Mouse (Mus musculus) left cerebral cortex, adult 9 months (tissue): Measurements from ENCODE around the gene Fam118a.
A peak's percentile ranks its signal among the peaks of the same experiment; 100 is the strongest.
"Not testable (repeated sequence)": the region's sequence is repeated elsewhere in the genome, so short reads cannot be mapped to it uniquely, and the experiment has no call there.

ENCODE experiments used
- DNase-seq, 2 experiments: peaks; one replicate each; pipeline ENCODE4 v3.0.0; 2022; ENCODE audit warnings: low spot score in 2 of 2

Gene Fam118a

GRCm38 (mm10) chr15:85012662-85013054 lies 16.1 kb upstream of the Fam118a start:
- no peak for DNase-seq

GRCm38 (mm10) chr15:85015771-85016170 lies 13.0 kb upstream of the Fam118a start:
- peak; percentile 57 to 80 for DNase-seq

DNA sequence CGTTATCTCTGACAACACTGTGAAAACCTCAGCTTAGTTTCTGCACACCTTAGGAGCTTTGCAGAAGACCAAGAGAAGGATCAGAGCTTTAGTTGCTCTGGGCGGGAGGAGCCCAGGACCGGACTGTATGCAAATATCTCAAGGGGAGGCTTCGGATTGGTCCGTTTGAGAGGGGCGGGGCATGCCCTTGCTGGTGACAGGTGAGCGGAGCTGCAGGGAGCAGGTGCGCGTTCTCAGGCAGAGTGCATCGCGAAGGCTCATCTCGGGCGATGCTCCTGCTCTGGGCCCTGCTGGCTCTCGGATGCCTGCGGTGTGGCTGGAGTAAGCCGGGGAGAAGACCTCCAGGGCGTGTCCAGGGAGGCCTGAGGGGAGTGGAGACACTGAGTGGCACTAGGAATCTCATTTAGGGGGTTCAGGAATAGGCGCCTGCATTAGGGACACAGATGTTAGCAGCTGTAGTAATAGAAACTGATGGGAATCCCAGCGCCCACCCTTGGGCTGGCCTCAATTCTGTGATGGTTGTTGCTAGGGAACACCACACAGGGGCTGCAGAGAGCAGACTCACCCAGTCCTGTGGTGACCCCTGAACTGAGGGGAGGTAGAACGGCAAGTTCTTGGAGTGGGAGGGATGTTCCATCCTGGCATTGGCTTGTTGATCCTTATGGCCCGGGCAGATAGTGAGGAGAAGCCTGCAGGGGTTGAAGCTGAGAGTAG lies 11.6 kb upstream of the Fam118a start, which contains the start of gene Upk3a:
Gene Upk3a (plus strand): TSS at position 191 of the 714 bp plus-strand sequence.
- no peak for DNase-seq

DNA sequence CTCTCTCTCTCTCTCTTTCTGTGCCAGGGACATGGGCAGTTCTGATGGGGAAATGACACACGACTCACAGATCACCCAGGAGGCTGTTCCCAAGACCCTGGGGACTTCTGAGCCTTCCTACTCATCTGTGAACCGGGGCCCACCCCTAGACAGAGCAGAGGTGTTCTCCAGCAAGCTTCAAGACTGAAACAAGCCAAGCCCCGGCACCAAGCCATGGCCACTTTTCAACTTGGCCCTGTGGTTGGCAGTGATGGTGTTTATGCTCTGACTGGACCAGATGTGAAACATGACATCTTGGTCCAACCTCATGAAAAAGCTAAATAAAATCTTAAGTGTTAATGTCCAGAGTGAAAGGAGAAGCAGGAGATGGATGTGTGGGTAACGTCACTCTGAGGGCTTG lies 6.5 kb upstream of the Fam118a start:
- no peak for DNase-seq

DNA sequence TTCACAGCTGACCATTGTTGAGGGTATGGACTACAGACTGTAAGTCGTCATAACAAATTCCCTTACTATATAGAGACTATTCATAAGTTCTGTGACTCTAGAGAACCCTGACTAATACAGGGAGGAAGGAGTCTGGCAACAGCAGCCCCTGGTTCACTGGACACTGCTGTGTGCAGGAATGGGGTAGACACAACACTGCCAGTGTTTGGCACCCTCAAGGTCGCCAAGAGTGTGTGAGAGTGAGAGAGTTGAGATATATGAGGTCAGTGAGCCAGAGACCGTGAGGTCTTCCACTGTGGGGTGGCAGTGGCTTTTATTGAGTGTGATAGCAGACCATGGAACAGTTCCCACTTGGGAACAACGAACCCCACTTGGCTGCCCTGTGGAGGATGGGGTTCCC lies 2.6 kb upstream of the Fam118a start:
- no peak for DNase-seq

DNA sequence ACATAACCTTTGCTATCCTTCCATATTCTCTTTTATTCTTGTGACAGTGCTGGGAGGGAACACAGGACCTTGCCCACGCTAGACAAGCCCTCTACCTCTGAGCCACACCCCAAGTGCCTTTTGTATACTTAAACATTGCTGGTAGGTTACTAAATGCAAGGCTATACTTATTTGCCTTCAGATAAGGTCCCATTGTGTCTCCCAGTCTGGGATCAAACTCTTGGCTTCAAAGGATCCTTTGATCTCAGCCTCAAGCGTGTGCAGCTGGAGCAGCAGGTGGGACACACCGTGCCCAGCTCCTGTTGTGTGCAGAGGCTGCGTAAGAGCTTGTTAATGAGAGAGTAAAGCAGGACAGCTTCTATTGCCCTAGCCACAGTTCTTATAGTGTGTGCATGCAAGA lies 1.0 kb upstream of the Fam118a start:
- no peak for DNase-seq

GRCm38 (mm10) chr15:85030643-85031042 lies 1.9 kb downstream of the Fam118a start:
- DNase-seq: not testable (repeated sequence)

DNA sequence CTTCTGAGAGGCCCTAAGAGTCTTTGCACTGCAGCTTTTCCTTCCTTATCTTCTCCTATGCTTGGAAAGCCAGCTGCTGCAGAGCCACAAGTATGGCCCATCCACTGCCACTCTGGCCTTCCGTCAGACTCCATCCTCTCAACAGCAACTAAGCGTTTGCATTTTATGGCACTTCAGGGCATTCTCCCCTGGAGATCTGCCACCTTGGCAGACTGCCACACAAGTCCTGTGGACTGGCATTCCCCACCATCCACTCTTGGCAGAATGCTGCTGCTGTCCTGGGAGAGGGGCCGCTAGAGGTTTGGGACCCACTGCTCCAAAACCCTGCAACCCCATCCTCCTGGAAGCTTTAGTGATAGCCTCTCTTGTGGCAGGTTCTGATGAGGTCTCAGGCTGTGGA lies 3.1 kb downstream of the Fam118a start:
- DNase-seq: no peak

DNA sequence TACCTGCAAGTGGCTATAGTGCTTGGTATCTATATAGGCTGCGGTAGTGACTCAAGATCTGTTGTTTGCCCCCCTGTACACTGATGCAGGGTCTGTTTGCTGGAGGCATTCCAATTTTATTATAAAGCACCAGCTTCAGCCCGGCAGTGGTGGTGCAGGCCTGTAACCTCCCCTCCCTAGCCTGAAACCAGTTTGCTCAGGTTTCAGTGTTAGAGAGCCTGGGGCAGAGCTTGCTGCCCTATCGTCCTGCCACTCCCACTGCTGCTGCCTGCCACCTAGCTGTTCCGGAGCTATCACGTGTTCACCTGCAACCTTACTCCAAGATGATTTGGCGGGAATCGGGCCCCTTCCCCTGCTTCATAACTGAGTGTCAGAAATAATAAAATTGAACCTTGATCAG lies 5.2 kb downstream of the Fam118a start:
- not testable (repeated sequence) for DNase-seq

- peak; percentile 92 to 99 for DNase-seq
These were observed 8.0 kb downstream of the Fam118a start for GRCm38 (mm10) chr15:85036566-85037342.

DNA sequence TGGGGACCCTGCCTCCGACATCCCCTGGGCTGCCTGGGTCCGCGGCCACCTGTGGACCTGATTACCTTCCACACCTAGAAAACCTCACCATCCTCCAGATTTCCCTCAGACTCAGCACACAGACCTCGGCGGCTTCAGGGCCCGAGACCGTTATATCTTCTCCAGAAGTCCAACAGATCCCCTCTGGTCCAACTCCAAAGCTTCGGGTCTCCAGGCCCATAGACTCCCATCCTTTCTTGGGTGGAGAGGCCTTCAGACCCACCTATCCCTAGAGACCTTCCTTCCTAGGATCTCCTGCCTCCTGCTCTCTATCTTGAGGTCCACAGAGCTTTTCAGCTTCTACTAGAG lies 8.6 kb downstream of the Fam118a start:
- DNase-seq: no peak

DNA sequence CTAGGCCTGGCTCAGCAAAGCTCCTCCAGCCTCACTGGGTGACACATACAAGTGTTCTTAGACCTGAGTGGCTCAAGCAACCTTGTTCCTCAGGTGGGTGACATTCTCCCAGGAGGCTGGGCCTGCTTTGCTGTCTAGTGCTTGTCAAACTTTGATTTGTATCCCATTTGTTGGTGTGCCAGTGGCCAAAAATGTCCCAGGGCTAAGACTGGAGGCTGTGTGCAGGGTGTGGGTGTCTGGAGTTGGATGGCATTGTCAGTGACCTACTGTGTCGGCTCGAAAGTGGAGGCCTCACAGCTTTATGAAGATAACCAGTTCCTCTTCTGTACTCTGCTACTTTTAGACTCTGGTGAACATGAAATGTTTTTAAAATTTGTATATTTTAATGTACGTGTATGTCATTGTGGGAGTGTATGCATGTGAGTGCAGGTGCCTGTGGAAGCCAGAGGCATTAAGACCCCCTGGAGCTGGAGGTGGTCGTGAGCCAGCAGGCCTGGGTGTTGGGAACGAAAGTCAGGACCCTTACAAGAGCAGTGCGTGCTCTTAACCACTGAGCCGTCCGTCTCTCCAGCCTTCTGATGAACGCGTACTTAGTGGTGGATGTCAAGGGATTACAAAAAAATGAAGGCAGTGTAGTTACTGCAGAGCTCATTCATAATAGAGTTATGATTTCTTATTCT lies 12.9 kb downstream of the Fam118a start:
- no peak for DNase-seq

GRCm38 (mm10) chr15:85042361-85042954 lies 13.7 kb downstream of the Fam118a start:
- DNase-seq: peak; percentile 55 to 78

DNA sequence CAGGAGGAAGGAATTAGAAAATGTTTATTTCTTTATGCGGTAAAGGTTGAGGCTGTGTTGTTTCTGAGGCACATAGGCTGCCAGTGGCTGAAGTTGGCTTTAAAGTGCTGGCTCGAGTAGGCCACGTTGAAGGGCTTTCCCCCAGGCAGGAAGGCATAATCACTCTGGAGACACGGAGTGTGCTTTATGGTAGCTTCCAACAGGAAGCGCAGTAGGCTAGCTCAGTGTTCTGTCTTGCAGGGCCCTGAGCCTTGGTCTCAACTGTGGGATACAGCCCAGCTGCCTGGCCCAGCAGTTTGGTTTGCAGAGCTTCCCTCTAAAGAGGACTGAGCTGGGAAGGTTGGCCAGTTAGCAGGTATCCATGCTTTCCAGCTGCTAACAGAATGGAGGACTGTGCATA lies 14.4 kb downstream of the Fam118a start:
- no peak for DNase-seq

GRCm38 (mm10) chr15:85043761-85044160 lies 15.0 kb downstream of the Fam118a start:
- no peak for DNase-seq

- peak in 1 of 2 experiments; percentile 46 for DNase-seq
These were observed 17.6 kb downstream of the Fam118a start for GRCm38 (mm10) chr15:85046230-85046950.

GRCm38 (mm10) chr15:85047865-85048264 lies 19.1 kb downstream of the Fam118a start:
- no peak for DNase-seq

GRCm38 (mm10) chr15:85049758-85050157 lies 21.0 kb downstream of the Fam118a start:
- no peak for DNase-seq

GRCm38 (mm10) chr15:85054098-85054497 lies 25.4 kb downstream of the Fam118a start:
- DNase-seq: no peak

DNA sequence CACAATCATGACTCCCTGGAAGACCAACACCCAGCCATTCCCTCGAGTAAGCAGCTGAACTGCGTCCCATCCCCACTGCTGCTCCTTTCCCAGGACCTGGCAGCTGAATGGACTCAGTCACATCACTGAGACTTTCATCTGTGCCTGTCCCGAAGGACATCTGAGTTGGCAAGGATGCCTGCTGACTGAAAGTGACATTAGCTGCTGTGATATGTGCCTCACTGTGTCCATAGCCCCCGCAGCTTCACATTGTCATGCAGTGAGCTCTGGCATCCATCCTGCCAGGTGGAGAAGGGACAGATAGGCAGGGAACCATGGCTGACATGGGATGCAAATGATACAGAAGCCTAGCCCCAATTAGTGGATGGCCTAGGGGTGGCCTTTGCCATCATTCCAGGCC lies 26.4 kb downstream of the Fam118a start:
- DNase-seq: no peak

DNA sequence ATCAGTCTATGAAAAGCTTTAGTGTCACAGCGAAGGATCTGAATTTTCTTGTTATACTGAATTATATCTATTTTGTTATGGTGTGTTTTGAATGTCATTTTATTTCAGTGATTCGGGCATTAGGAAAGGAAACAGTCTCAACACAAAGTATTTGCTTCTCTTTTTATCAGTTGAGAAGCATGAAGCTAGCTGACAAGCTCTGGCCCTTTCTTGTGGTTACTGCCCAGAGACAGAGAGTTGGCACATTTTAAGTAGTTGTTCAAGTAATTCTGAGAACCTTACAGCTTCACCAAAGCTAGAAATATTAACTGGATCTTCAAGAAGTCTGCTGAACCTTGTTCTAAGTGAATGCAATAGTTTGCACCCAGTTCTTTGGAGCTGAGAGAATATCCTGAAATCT lies 34.7 kb downstream of the Fam118a start:
- DNase-seq: no peak

DNA sequence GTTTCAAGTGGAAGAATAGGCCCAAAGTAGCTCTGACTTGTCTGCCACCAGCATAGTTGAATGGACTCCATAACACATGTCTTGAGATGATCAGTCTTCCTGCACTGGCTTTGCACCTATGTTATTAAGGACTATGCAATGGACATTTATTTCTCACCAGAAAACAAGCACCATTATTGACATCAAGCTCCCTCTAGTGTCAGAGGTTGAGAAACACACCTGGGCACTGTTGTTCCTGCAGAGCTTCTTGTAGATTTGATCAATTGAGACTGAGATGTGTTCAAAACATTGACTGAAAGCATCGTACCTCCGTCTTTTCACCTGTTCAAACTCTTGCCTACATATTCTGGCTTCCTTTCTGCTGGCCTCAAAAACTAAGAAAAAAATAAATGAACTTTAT lies 41.8 kb downstream of the Fam118a start:
- peak in 1 of 2 experiments; percentile 65 for DNase-seq
